Mouse (Mus musculus): ENCODE measurements around the gene Furin. TPM values are rescaled to one million over a fixed set of nuclear protein-coding genes. Genes with fewer than 3 reads are reported as not detected.
A peak's percentile ranks its signal among the peaks of the same experiment; 100 is the strongest.

The Furin gene
- total and polyA plus RNA-seq, 3 experiments = 13.7 to 32.3 TPM; not detected in 1

GRCm38 (mm10) chr7:80449620-80450091 is 44.4 kb upstream of the Furin start:
- Histone ChIP-seq H3K9ac (ENCODE audit: control insufficient read depth, low read depth, low read length, poor library complexity, severe bottlenecking) (peak overlapping the region; percentile 73), H3K36me3 (ENCODE audit: control insufficient read depth in 1 of 2, insufficient read depth in 2 of 2, low read length in 2 of 2) (peaks cover 0 to 55% of the 10 kb centered on the region in 2 experiments; a peak in 3 of 4 replicates), H3K79me2 (ENCODE audit: control insufficient read depth, insufficient read depth, low read length, poor library complexity) (no peaks in the 10 kb centered on the region; the same call in 1 of the 2 replicates), H3K9me3 (replicated peaks; ENCODE audit: insufficient read depth, low read length) (no peaks in the 10 kb centered on the region), H3K4me3 (ENCODE audit: control insufficient read depth in 1 of 2, insufficient read depth in 1 of 2, low read depth in 2 of 2, low read length in 2 of 2) (peak overlapping the region; percentile 30), H3K4me1 (ENCODE audit: control insufficient read depth in 1 of 2, insufficient read depth in 2 of 2, low read length in 2 of 2) (peaks cover 36 to 63% of the 10 kb centered on the region in 2 experiments), H3K27ac (ENCODE audit: control insufficient read depth, low read depth, low read length) (peak overlapping the region; percentile 98), H3K27me3 (ENCODE audit: control insufficient read depth in 1 of 2, insufficient read depth in 2 of 2, low read length in 2 of 2) (no peaks in the 10 kb centered on the region)
- DNase-seq (ENCODE audit: low read depth, low spot score) = peak; percentile 93
- peak; percentile 34; the same call in 1 of the 2 replicates for TF ChIP-seq NRF1 (IDR thresholded peaks at IDR 0.05; ENCODE audit: insufficient read depth, low read depth, low read length, poor library complexity, severe bottlenecking)
- peak; percentile 91 for TF ChIP-seq TCF12 (IDR thresholded peaks at IDR 0.05; ENCODE audit: low read depth, low read length)
- peak; percentile 35; the same call in 1 of the 2 replicates for TF ChIP-seq ZC3H11A (IDR thresholded peaks at IDR 0.05; ENCODE audit: low read depth, low read length)
- TF ChIP-seq ZKSCAN1 (IDR thresholded peaks at IDR 0.05; ENCODE audit: low read depth, low read length) = no peak
- peak; percentile 81 for TF ChIP-seq MAX (IDR thresholded peaks at IDR 0.05; ENCODE audit: low read length)
- TF ChIP-seq MAZ (IDR thresholded peaks at IDR 0.05; ENCODE audit: low read depth, low read length) = peak; percentile 74
- TF ChIP-seq POLR2AphosphoS2 (IDR thresholded peaks at IDR 0.05; ENCODE audit: low read length) = peak; percentile 99
- peak; percentile 74 for TF ChIP-seq HCFC1 (IDR thresholded peaks at IDR 0.05; ENCODE audit: low read depth, low read length)
- TF ChIP-seq MXI1 (IDR thresholded peaks at IDR 0.05; ENCODE audit: low read depth, low read length) = peak; percentile 73; the same call in 1 of the 2 replicates
- 0 out of 2 replicates have a peak, but pooled peaks have one; percentile 30 for TF ChIP-seq USF1 (IDR thresholded peaks at IDR 0.05; ENCODE audit: low read depth, low read length)
- TF ChIP-seq CHD1 (IDR thresholded peaks at IDR 0.05; ENCODE audit: low read depth, low read length) = no peak; the same call in 1 of the 2 replicates
- TF ChIP-seq POLR2A (IDR thresholded peaks at IDR 0.05; ENCODE audit: control insufficient read depth in 1 of 2, insufficient read depth in 1 of 2, low read depth in 1 of 2, low read length in 2 of 2, poor library complexity in 1 of 2) = peak; percentile 53 to 89; a peak in 3 of 4 replicates
- TF ChIP-seq RAD21 (IDR thresholded peaks at IDR 0.05; ENCODE audit: low read depth, low read length) = no peak
- TF ChIP-seq MAFK (IDR thresholded peaks at IDR 0.05; ENCODE audit: borderline replicate concordance, low read depth, low read length) = peak; percentile 86
- peak; percentile 91; the same call in 1 of the 2 replicates for TF ChIP-seq JUND (IDR thresholded peaks at IDR 0.05; ENCODE audit: low read depth, low read length)
- TF ChIP-seq POLR2AphosphoS5 (IDR thresholded peaks at IDR 0.05; ENCODE audit: borderline replicate concordance, low read depth, low read length) = no peak
- TF ChIP-seq E2F4 (IDR thresholded peaks at IDR 0.05; ENCODE audit: borderline replicate concordance, low read depth, low read length) = no peak
- peak; percentile 93 for TF ChIP-seq TBP (IDR thresholded peaks at IDR 0.05; ENCODE audit: low read depth, low read length)
- no peak for TF ChIP-seq UBTF (IDR thresholded peaks at IDR 0.05; ENCODE audit: borderline replicate concordance, insufficient read depth, low read depth, low read length)
- peak; percentile 80; the same call in 1 of the 2 replicates for TF ChIP-seq MYC (IDR thresholded peaks at IDR 0.05; ENCODE audit: low read depth, low read length)
- peak; percentile 97 for TF ChIP-seq ZMIZ1 (IDR thresholded peaks at IDR 0.05; ENCODE audit: low read depth, low read length)
- TF ChIP-seq ZNF384 (IDR thresholded peaks at IDR 0.05; ENCODE audit: low read depth, low read length) = peak; percentile 58
- TF ChIP-seq SIN3A (IDR thresholded peaks at IDR 0.05; ENCODE audit: low read length) = peak; percentile 98
- TF ChIP-seq GABPA (IDR thresholded peaks at IDR 0.05; ENCODE audit: low read depth, low read length) = no peak
- no peak for TF ChIP-seq MEF2A (IDR thresholded peaks at IDR 0.05; ENCODE audit: extremely low read depth, insufficient replicate concordance, low read depth, low read length, poor library complexity, severe bottlenecking)
- TF ChIP-seq MYB (IDR thresholded peaks at IDR 0.05; ENCODE audit: low read depth, low read length) = peak; percentile 89
- TF ChIP-seq GATA1 (IDR thresholded peaks at IDR 0.05; ENCODE audit: low read depth, low read length) = peak; percentile 100
- peak; percentile 93 for TF ChIP-seq ETS1 (IDR thresholded peaks at IDR 0.05; ENCODE audit: low read depth, low read length)
- TF ChIP-seq CTCF (IDR thresholded peaks at IDR 0.05 in 2 of 3, conservative IDR thresholded peaks at IDR 0.05 in 1 of 3; ENCODE audit: control insufficient read depth in 1 of 3, insufficient read depth in 1 of 3, low read depth in 2 of 3, low read length in 3 of 3, poor library complexity in 1 of 3, severe bottlenecking in 1 of 3) = no peak
- no peak for TF ChIP-seq ELF1 (IDR thresholded peaks at IDR 0.05; ENCODE audit: low read depth, low read length)
- TF ChIP-seq SMC3 (IDR thresholded peaks at IDR 0.05; ENCODE audit: low read depth, low read length) = 0 out of 2 replicates have a peak, but pooled peaks have one; percentile 13
- TF ChIP-seq BHLHE40 (IDR thresholded peaks at IDR 0.05; ENCODE audit: borderline replicate concordance, low read depth, low read length) = peak; percentile 66
- peak; percentile 97 to 98 for TF ChIP-seq EP300 (IDR thresholded peaks at IDR 0.05; ENCODE audit: low read depth in 1 of 2, low read length in 2 of 2)
- TF ChIP-seq RCOR1 (IDR thresholded peaks at IDR 0.05; ENCODE audit: low read depth, low read length) = peak; percentile 90
- peak; percentile 96 for TF ChIP-seq NELFE (IDR thresholded peaks at IDR 0.05; ENCODE audit: low read depth, low read length)
- no peak for TF ChIP-seq USF2 (IDR thresholded peaks at IDR 0.05; ENCODE audit: borderline replicate concordance in 1 of 2, insufficient read depth in 1 of 2, low read depth in 1 of 2, low read length in 2 of 2)

Data from MEL (cell line).